Mouse (Mus musculus): ENCODE measurements around the gene Wnt10b. TPM values are rescaled to one million over a fixed set of nuclear protein-coding genes. Genes with fewer than 3 reads are reported as not detected.

Wnt10b gene
- polyA plus RNA-seq, 1 experiment from 2014 or later = not detected

- Histone ChIP-seq H3K4me2 (replicated peaks; ENCODE audit: low read depth, low read length) (peak overlapping the region; percentile 58), H3K9ac (replicated peaks; ENCODE audit: low read depth, low read length) (no peak overlapping the region; the same call in 1 of the 2 replicates), H3K4me3 (ENCODE audit: low read depth, low read length) (0 out of 2 replicates have a peak overlapping the region, but pooled peaks have one; percentile 22), H3K36me3 (ENCODE audit: control insufficient read depth, insufficient read depth, low read length) (no peaks in the 10 kb centered on the region), H3K9me3 (ENCODE audit: control insufficient read depth, low read depth, low read length) (no peaks in the 10 kb centered on the region), H3K27me3 (ENCODE audit: control insufficient read depth, insufficient read depth, low read length) (peaks cover 39% of the 10 kb centered on the region), H3K4me1 (ENCODE audit: control insufficient read depth, insufficient read depth, low read length) (0 out of 2 replicates have a peak, but pooled peaks cover 11% of the 10 kb centered on the region), H3K27ac (ENCODE audit: low read length) (no peak overlapping the region)
- no peak for ATAC-seq (ENCODE audit: insufficient number of reproducible peaks, insufficient read depth, low FRiP score, low read depth)
- 9% methylated on average over 12 of the region's 12 CpGs for WGBS
Measured at GRCm38 (mm10) chr15:98771813-98772425, 6.0 kb downstream of the Wnt10b start.

- WGBS = 33% methylated on average over 5 of the region's 5 CpGs
- H3K36me3 ChIP-seq (ENCODE audit: control insufficient read depth, insufficient read depth, low read length) = no peaks in the 10 kb centered on the region
- no peak overlapping the region for H3K27ac ChIP-seq (ENCODE audit: low read length)
- H3K27me3 ChIP-seq (ENCODE audit: control insufficient read depth, insufficient read depth, low read length) = peaks cover 16% of the 10 kb centered on the region
- ATAC-seq (ENCODE audit: insufficient number of reproducible peaks, insufficient read depth, low FRiP score, low read depth) = no peak
- H3K9me3 ChIP-seq (ENCODE audit: control insufficient read depth, low read depth, low read length) = no peaks in the 10 kb centered on the region
- no peak overlapping the region for H3K4me3 ChIP-seq (ENCODE audit: low read depth, low read length)
- no peak overlapping the region for H3K4me2 ChIP-seq (replicated peaks; ENCODE audit: low read depth, low read length)
- H3K4me1 ChIP-seq (ENCODE audit: control insufficient read depth, insufficient read depth, low read length) = no peaks in the 10 kb centered on the region
- H3K9ac ChIP-seq (replicated peaks; ENCODE audit: low read depth, low read length) = no peak overlapping the region
Measured at GRCm38 (mm10) chr15:98768259-98768658, 9.7 kb downstream of the Wnt10b start.

GRCm38 (mm10) chr15:98765929-98766328 lies 12.0 kb downstream of the Wnt10b start:
- Histone ChIP-seq H3K27ac (ENCODE audit: low read length) (no peak overlapping the region), H3K27me3 (ENCODE audit: control insufficient read depth, insufficient read depth, low read length) (0 out of 2 replicates have a peak, but pooled peaks cover under 1% of the 10 kb centered on the region), H3K4me2 (replicated peaks; ENCODE audit: low read depth, low read length) (no peak overlapping the region), H3K4me3 (ENCODE audit: low read depth, low read length) (no peak overlapping the region), H3K36me3 (ENCODE audit: control insufficient read depth, insufficient read depth, low read length) (no peaks in the 10 kb centered on the region), H3K4me1 (ENCODE audit: control insufficient read depth, insufficient read depth, low read length) (peaks cover 5% of the 10 kb centered on the region; the same call in 1 of the 2 replicates), H3K9me3 (ENCODE audit: control insufficient read depth, low read depth, low read length) (no peaks in the 10 kb centered on the region), H3K9ac (replicated peaks; ENCODE audit: low read depth, low read length) (no peak overlapping the region)
- 73% methylated on average over 4 of the region's 4 CpGs for WGBS
- ATAC-seq (ENCODE audit: insufficient number of reproducible peaks, insufficient read depth, low FRiP score, low read depth) = no peak

GRCm38 (mm10) chr15:98762670-98763529 lies 15.1 kb downstream of the Wnt10b start, which contains the start of gene Arf3:
Arf3 (minus strand) TSS chr15:98763214.
- Histone ChIP-seq H3K4me3 (ENCODE audit: low read depth, low read length) (peak within 1 kb of the TSS; percentile 90), H3K27me3 (ENCODE audit: control insufficient read depth, insufficient read depth, low read length) (no peaks in the 10 kb centered on the region), H3K9me3 (ENCODE audit: control insufficient read depth, low read depth, low read length) (no peaks in the 10 kb centered on the region), H3K9ac (replicated peaks; ENCODE audit: low read depth, low read length) (peak within 1 kb of the TSS; percentile 87), H3K4me1 (ENCODE audit: control insufficient read depth, insufficient read depth, low read length) (peaks cover 5% of the 10 kb centered on the region; the same call in 1 of the 2 replicates), H3K4me2 (replicated peaks; ENCODE audit: low read depth, low read length) (peak within 1 kb of the TSS; percentile 71), H3K36me3 (ENCODE audit: control insufficient read depth, insufficient read depth, low read length) (peaks cover 5% of the 10 kb centered on the region; the same call in 1 of the 2 replicates), H3K27ac (ENCODE audit: low read length) (peak within 1 kb of the TSS; percentile 81)
- ATAC-seq (ENCODE audit: insufficient number of reproducible peaks, insufficient read depth, low FRiP score, low read depth) = peak; percentile 93
- WGBS = under 1% methylated on average over 71 of the region's 76 CpGs

GRCm38 (mm10) chr15:98762201-98762621 lies 15.7 kb downstream of the Wnt10b start:
- Histone ChIP-seq H3K27ac (ENCODE audit: low read length) (peak overlapping the region; percentile 81), H3K9me3 (ENCODE audit: control insufficient read depth, low read depth, low read length) (no peaks in the 10 kb centered on the region), H3K9ac (replicated peaks; ENCODE audit: low read depth, low read length) (peak overlapping the region; percentile 87), H3K36me3 (ENCODE audit: control insufficient read depth, insufficient read depth, low read length) (peaks cover 5% of the 10 kb centered on the region; the same call in 1 of the 2 replicates), H3K27me3 (ENCODE audit: control insufficient read depth, insufficient read depth, low read length) (no peaks in the 10 kb centered on the region), H3K4me1 (ENCODE audit: control insufficient read depth, insufficient read depth, low read length) (peaks cover 5% of the 10 kb centered on the region; the same call in 1 of the 2 replicates), H3K4me3 (ENCODE audit: low read depth, low read length) (peak overlapping the region; percentile 90), H3K4me2 (replicated peaks; ENCODE audit: low read depth, low read length) (peak overlapping the region; percentile 71)
- WGBS = 2% methylated on average over 18 of the region's 24 CpGs
- ATAC-seq (ENCODE audit: insufficient number of reproducible peaks, insufficient read depth, low FRiP score, low read depth) = peak; percentile 82

GRCm38 (mm10) chr15:98754125-98754524 lies 23.8 kb downstream of the Wnt10b start:
- Histone ChIP-seq H3K9ac (replicated peaks; ENCODE audit: low read depth, low read length) (no peak overlapping the region), H3K4me2 (replicated peaks; ENCODE audit: low read depth, low read length) (no peak overlapping the region), H3K27me3 (ENCODE audit: control insufficient read depth, insufficient read depth, low read length) (no peaks in the 10 kb centered on the region), H3K9me3 (ENCODE audit: control insufficient read depth, low read depth, low read length) (no peaks in the 10 kb centered on the region), H3K4me1 (ENCODE audit: control insufficient read depth, insufficient read depth, low read length) (no peaks in the 10 kb centered on the region), H3K36me3 (ENCODE audit: control insufficient read depth, insufficient read depth, low read length) (peaks cover 3% of the 10 kb centered on the region; the same call in 1 of the 2 replicates), H3K27ac (ENCODE audit: low read length) (no peak overlapping the region), H3K4me3 (ENCODE audit: low read depth, low read length) (no peak overlapping the region)
- WGBS = 86% methylated on average over 2 of the region's 2 CpGs
- ATAC-seq (ENCODE audit: insufficient number of reproducible peaks, insufficient read depth, low FRiP score, low read depth) = no peak

GRCm38 (mm10) chr15:98753021-98753423 lies 24.9 kb downstream of the Wnt10b start:
- Histone ChIP-seq H3K9ac (replicated peaks; ENCODE audit: low read depth, low read length) (no peak overlapping the region), H3K9me3 (ENCODE audit: control insufficient read depth, low read depth, low read length) (no peaks in the 10 kb centered on the region), H3K4me2 (replicated peaks; ENCODE audit: low read depth, low read length) (no peak overlapping the region), H3K4me3 (ENCODE audit: low read depth, low read length) (no peak overlapping the region), H3K27me3 (ENCODE audit: control insufficient read depth, insufficient read depth, low read length) (no peaks in the 10 kb centered on the region), H3K4me1 (ENCODE audit: control insufficient read depth, insufficient read depth, low read length) (no peaks in the 10 kb centered on the region), H3K27ac (ENCODE audit: low read length) (no peak overlapping the region), H3K36me3 (ENCODE audit: control insufficient read depth, insufficient read depth, low read length) (0 out of 2 replicates have a peak, but pooled peaks cover 3% of the 10 kb centered on the region)
- WGBS = 69% methylated on average over 8 of the region's 8 CpGs
- ATAC-seq (ENCODE audit: insufficient number of reproducible peaks, insufficient read depth, low FRiP score, low read depth) = no peak

- no peak overlapping the region for H3K9ac ChIP-seq (replicated peaks; ENCODE audit: low read depth, low read length)
- 95% methylated on average over 2 of the region's 2 CpGs for WGBS
- H3K4me3 ChIP-seq (ENCODE audit: low read depth, low read length) = no peak overlapping the region
- H3K4me1 ChIP-seq (ENCODE audit: control insufficient read depth, insufficient read depth, low read length) = peaks cover 6% of the 10 kb centered on the region; the same call in 1 of the 2 replicates
- no peak overlapping the region for H3K4me2 ChIP-seq (replicated peaks; ENCODE audit: low read depth, low read length)
- no peaks in the 10 kb centered on the region for H3K9me3 ChIP-seq (ENCODE audit: control insufficient read depth, low read depth, low read length)
- H3K27me3 ChIP-seq (ENCODE audit: control insufficient read depth, insufficient read depth, low read length) = no peaks in the 10 kb centered on the region
- H3K36me3 ChIP-seq (ENCODE audit: control insufficient read depth, insufficient read depth, low read length) = 0 out of 2 replicates have a peak, but pooled peaks cover 3% of the 10 kb centered on the region
- H3K27ac ChIP-seq (ENCODE audit: low read length) = no peak overlapping the region
- no peak for ATAC-seq (ENCODE audit: insufficient number of reproducible peaks, insufficient read depth, low FRiP score, low read depth)
Measured at GRCm38 (mm10) chr15:98749093-98749492, 28.9 kb downstream of the Wnt10b start.

All from stomach, embryonic 14.5 days (tissue).